Mouse (Mus musculus) hindbrain, embryonic 15.5 days (tissue): Measurements from ENCODE around the gene Itgb6. TPM values are rescaled to one million over a fixed set of nuclear protein-coding genes. Genes with fewer than 3 reads are reported as not detected.

Source experiments
- ATAC-seq: fragments of 200-750 bp; cut with Nextera tagmentation; 2 replicates; pipeline ENCODE4 v1.8.0; 2017; ENCODE audit warnings: low read depth, moderate number of reproducible peaks, moderate TSS enrichment; ENCODE audit not compliant: low FRiP score
- H3K27ac ChIP-seq: fragments of 300-500 bp; sonication (generic); replicated peaks from 2 replicates; pipeline ENCODE4 v1.5.1; 2015; ENCODE audit warnings: mild to moderate bottlenecking, inconsistent platforms
- H3K27me3 ChIP-seq: fragments of 300-500 bp; sonication (generic); 2 replicates; pipeline ENCODE4 v1.6.1; 2015; ENCODE audit warnings: control low read depth, inconsistent platforms
- H3K36me3 ChIP-seq: fragments of 300-500 bp; sonication (generic); 2 replicates; pipeline ENCODE4 v1.6.1; 2015; ENCODE audit warnings: control low read depth, inconsistent platforms
- H3K4me1 ChIP-seq: fragments of 300-500 bp; sonication (generic); replicated peaks from 2 replicates; pipeline ENCODE4 v1.6.1; 2015; ENCODE audit warnings: control low read depth, inconsistent platforms
- H3K4me2 ChIP-seq: fragments of 300-500 bp; sonication (generic); 2 replicates; pipeline ENCODE4 v1.6.1; 2015; ENCODE audit warnings: moderate library complexity, mild to moderate bottlenecking, inconsistent platforms
- H3K4me3 ChIP-seq: fragments of 300-500 bp; sonication (generic); 2 replicates; pipeline ENCODE4 v1.5.1; 2015; ENCODE audit warnings: mild to moderate bottlenecking, inconsistent platforms
- H3K9ac ChIP-seq: fragments of 300-500 bp; sonication (generic); 2 replicates; pipeline ENCODE4 v1.6.1; 2015; ENCODE audit warnings: inconsistent platforms
- H3K9me3 ChIP-seq: fragments of 300-500 bp; sonication (generic); 2 replicates; pipeline ENCODE4 v1.6.1; 2016; ENCODE audit warnings: control low read depth, inconsistent platforms
- WGBS: fragments of 180-500 bp; shearing (Covaris S2); methylation state at CpG from one replicate; pipeline ENCODE4 v1.1.7; 2015; 5-methylcytosine and 5-hydroxymethylcytosine counted together
- polyA plus RNA-seq: library from polyadenylated mRNA; unstranded; fragments of >200 nt; fragmentation: Nextera tagmentation; extraction: Ambion mirVana; gene quantifications from 2 replicates; pipeline ENCODE4 v1.2.1, GENCODE M21; 2015

Gene Itgb6
- polyA plus RNA-seq, 1 experiment from 2014 or later, result not detected

DNA sequence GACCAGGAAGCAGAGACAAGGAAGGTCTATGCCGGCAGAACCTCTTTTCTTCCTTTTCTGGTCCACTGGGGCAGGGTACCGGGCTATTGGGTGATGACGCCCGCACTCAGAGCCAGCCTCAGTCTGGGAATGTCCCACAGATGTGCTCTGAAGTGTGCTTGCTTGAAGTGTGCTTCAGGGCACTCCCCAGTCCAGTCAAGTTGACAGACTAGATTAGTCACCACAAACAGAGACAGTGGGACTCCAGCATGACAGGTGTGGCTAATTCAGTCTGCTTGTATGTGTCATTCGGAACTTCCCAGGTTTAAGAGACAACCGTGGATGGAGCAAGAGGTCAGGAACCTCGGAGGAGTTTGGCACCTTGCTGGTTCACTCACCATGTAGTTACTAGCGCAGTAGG is 27.9 kb downstream of the Itgb6 start:
- 83% methylated on average over 8 of the region's 8 CpGs for WGBS
- peaks cover 3% of the 10 kb centered on the region for H3K4me1 ChIP-seq
- no peaks in the 10 kb centered on the region for H3K9me3 ChIP-seq
- no peaks in the 10 kb centered on the region for H3K36me3 ChIP-seq
- H3K4me3 ChIP-seq, result no peak overlapping the region
- H3K4me2 ChIP-seq, result no peak overlapping the region
- no peak overlapping the region for H3K27ac ChIP-seq
- ATAC-seq, result no peak
- H3K27me3 ChIP-seq, result no peaks in the 10 kb centered on the region
- H3K9ac ChIP-seq, result no peak overlapping the region

DNA sequence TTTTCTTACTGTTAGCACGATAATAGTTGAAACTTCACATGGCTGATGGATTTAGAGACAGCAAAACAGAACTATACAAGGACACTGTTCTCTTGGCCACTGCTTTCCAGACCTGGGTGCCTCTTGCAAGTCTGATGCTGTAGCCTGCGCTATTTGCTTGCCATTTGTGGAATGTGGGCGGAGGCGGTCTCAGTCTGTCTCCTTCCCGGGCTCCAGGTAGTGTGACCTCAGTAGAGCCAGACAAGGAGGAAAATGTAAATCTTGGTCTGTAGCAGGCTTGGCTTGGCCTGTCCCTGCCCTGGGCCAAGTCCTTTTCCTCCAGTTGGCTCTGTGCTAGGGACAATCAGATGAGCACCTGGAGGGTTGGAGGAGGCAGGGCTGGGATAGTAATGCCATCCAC is 30.2 kb downstream of the Itgb6 start:
- Histone ChIP-seq H3K4me3 (no peak overlapping the region), H3K36me3 (no peaks in the 10 kb centered on the region), H3K4me1 (no peaks in the 10 kb centered on the region; the same call in 1 of the 2 replicates), H3K4me2 (no peak overlapping the region), H3K9me3 (no peaks in the 10 kb centered on the region), H3K27me3 (no peaks in the 10 kb centered on the region), H3K9ac (no peak overlapping the region), H3K27ac (no peak overlapping the region)
- ATAC-seq, result no peak
- WGBS, result 84% methylated on average over 5 of the region's 5 CpGs

DNA sequence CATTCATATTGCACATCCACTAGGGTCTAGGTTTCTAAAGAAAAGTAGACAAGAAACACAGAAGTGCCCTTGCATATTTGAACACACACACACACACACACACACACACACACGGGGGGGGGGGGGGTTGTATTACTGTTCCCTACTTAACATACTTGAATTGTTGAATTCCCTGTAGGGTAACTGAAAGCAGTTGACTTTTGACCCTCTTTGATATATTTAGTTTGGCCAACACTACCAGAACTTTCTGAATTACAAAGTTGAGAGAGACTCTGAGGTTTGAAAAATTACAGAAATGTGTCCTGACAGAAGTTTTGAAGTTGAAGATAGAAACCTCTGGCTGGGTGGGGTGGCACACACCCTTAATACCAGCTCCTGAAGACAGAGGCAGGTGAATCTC is 32.2 kb downstream of the Itgb6 start:
- Histone ChIP-seq H3K9ac (no peak overlapping the region), H3K4me1 (no peaks in the 10 kb centered on the region), H3K27me3 (no peaks in the 10 kb centered on the region), H3K27ac (no peak overlapping the region), H3K9me3 (no peaks in the 10 kb centered on the region), H3K36me3 (no peaks in the 10 kb centered on the region), H3K4me2 (no peak overlapping the region), H3K4me3 (no peak overlapping the region)
- no peak for ATAC-seq
- 50% methylated on average over 1 of the region's 1 CpGs for WGBS

DNA sequence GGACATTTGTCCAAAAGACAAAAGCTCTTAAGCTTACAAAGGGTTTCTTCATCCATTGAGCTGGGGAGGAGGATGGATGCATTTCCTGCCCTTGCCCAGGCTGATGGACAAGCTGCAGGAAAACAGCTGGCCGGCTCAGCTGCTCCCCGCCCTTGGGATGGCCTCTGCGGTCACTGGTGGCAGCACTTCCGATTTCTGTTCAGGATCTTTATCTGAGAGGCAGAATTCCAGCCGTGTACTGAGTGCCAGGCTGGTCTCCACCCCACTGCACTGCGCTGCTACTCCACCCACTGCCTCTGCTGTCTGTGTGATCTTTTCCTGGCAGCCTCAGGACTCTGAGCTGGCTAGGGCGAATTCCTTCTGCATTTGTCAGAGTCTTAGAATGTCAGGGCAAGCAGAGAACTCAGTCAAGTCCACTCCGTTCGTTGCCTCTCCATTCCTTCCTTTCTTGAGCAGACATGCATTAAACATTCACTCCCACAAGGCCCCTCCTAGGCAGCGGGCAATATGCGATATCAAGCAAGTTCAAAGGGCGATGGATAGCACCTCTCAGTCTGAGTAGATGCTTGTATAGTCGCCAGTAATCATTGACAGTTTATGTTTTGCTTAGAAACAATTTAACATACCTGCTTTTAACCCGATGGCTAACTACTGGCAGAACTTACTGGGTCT is 33.4 kb downstream of the Itgb6 start:
- Histone ChIP-seq H3K4me3 (no peak overlapping the region), H3K9me3 (no peaks in the 10 kb centered on the region), H3K4me2 (no peak overlapping the region), H3K27ac (no peak overlapping the region), H3K9ac (no peak overlapping the region), H3K27me3 (no peaks in the 10 kb centered on the region), H3K36me3 (no peaks in the 10 kb centered on the region), H3K4me1 (no peaks in the 10 kb centered on the region)
- WGBS, result 60% methylated on average over 14 of the region's 14 CpGs
- ATAC-seq, result no peak

DNA sequence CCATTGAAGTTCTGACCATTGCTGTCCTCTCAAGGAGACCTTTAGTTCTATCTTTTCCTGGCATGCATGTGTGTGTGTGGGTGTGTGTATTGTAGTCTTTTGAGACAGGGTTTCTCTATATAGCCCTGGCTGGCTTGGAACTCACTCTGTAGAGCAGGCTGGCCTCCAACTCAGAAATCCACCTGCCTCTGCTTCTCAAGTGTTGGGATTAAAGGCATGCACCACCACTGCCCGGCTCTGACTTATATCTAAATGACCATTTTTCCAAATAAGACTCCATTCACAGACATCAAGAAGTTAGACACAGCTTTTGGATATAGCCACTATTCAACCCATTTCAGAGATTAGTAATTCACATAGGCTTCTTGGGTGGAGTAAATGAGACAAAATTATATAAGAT is 34.3 kb downstream of the Itgb6 start:
- H3K4me3 ChIP-seq, result no peak overlapping the region
- no peak for ATAC-seq
- H3K4me2 ChIP-seq, result no peak overlapping the region
- H3K36me3 ChIP-seq, result no peaks in the 10 kb centered on the region
- no peaks in the 10 kb centered on the region for H3K9me3 ChIP-seq
- H3K27me3 ChIP-seq, result no peaks in the 10 kb centered on the region
- WGBS, result 91% methylated on average over 1 of the region's 1 CpGs
- no peak overlapping the region for H3K9ac ChIP-seq
- H3K27ac ChIP-seq, result no peak overlapping the region
- 0 out of 2 replicates have a peak, but pooled peaks cover 4% of the 10 kb centered on the region for H3K4me1 ChIP-seq

DNA sequence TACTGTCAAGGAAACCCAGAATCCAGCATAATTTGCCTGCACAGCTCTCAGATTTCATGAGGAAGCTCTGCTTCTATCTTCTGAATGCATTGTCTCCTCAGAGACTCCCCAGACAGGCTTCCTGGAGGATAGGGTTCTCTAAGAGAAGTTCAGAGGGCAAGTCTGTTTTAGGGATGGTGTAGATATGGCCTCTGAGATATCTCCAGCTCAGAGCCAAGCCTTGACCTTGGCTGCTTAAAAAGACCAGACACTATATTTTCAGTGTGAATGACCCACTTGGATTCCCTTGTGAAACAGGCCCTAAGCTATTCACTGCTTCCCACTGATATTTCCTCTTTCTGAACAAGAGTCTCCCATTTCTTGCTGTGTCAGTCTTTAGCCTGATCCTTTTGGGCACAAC is 36.5 kb downstream of the Itgb6 start:
- ATAC-seq, result no peak
- Histone ChIP-seq H3K4me2 (no peak overlapping the region), H3K27me3 (no peaks in the 10 kb centered on the region), H3K9ac (no peak overlapping the region), H3K27ac (no peak overlapping the region), H3K4me3 (no peak overlapping the region), H3K9me3 (no peaks in the 10 kb centered on the region), H3K36me3 (no peaks in the 10 kb centered on the region), H3K4me1 (0 out of 2 replicates have a peak, but pooled peaks cover 7% of the 10 kb centered on the region)

DNA sequence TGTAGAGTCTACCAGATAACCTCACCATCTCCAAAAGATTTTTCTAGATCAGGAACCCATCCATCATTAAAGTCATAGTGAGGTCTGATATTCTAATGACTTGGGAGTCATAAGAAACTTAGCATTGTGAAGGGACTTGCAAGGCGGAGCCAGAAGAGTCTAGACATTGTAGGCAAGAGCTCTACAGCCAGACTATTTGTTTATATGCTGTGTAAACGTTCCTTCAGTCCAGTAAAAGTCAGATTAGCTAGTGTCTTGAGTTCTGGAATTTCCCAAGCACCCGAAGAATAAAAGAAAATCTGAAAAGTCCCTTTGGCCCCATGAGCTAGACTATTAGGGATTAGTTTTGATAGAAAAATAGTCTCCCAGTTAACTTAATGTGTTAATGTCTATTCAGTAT is 38.3 kb downstream of the Itgb6 start:
- Histone ChIP-seq H3K36me3 (no peaks in the 10 kb centered on the region), H3K9me3 (no peaks in the 10 kb centered on the region), H3K4me2 (no peak overlapping the region), H3K4me1 (0 out of 2 replicates have a peak, but pooled peaks cover 7% of the 10 kb centered on the region), H3K9ac (no peak overlapping the region), H3K27ac (no peak overlapping the region), H3K27me3 (no peaks in the 10 kb centered on the region), H3K4me3 (no peak overlapping the region)
- WGBS, result 77% methylated on average over 3 of the region's 3 CpGs
- ATAC-seq, result no peak

DNA sequence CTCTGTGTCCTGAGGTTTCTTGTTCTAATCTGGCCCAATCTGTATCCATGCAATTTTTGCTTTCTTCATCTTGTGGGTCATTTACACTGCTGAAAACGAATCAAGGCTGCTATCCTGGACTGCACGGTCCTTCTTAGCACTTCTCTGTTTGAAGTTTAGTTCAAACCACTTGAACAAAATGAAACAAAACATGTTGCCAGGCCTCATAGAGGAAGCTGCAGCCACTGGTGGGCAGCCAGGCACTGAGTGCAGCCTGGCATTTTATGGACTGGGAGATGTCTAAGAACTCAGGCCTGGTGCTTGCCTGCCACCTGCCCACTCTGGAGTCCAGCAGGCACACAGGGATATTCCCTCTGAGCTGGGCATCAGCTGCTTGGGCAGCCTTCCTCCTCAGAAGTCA is 39.9 kb downstream of the Itgb6 start:
- Histone ChIP-seq H3K4me3 (no peak overlapping the region), H3K9ac (no peak overlapping the region), H3K36me3 (no peaks in the 10 kb centered on the region), H3K27me3 (no peaks in the 10 kb centered on the region), H3K4me1 (0 out of 2 replicates have a peak, but pooled peaks cover 7% of the 10 kb centered on the region), H3K9me3 (no peaks in the 10 kb centered on the region), H3K4me2 (no peak overlapping the region), H3K27ac (no peak overlapping the region)
- 85% methylated on average over 2 of the region's 2 CpGs for WGBS
- no peak for ATAC-seq

DNA sequence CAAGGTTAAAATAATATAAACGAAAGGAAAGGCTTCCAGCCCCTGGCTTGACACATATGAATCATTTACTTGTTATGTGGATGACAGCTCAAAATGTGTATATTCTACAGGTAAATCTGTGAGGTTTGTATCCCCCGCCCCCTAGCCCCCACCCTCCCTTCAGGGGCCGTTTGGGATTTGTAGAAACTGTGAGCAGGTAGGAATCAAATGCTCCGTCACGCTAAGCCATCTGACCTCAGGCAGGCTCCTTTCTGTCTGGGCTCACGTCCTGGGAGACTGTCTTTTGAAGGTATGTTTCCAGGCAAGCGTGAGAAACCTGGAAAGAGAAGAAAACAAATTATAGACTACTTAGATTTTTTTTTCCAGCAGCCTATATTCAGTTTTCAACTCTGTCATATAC is 48.0 kb downstream of the Itgb6 start:
- Histone ChIP-seq H3K27ac (no peak overlapping the region), H3K4me1 (0 out of 2 replicates have a peak, but pooled peaks cover 6% of the 10 kb centered on the region), H3K36me3 (no peaks in the 10 kb centered on the region), H3K9ac (no peak overlapping the region), H3K4me2 (no peak overlapping the region), H3K9me3 (no peaks in the 10 kb centered on the region), H3K27me3 (no peaks in the 10 kb centered on the region), H3K4me3 (no peak overlapping the region)
- ATAC-seq, result no peak
- 71% methylated on average over 7 of the region's 7 CpGs for WGBS

DNA sequence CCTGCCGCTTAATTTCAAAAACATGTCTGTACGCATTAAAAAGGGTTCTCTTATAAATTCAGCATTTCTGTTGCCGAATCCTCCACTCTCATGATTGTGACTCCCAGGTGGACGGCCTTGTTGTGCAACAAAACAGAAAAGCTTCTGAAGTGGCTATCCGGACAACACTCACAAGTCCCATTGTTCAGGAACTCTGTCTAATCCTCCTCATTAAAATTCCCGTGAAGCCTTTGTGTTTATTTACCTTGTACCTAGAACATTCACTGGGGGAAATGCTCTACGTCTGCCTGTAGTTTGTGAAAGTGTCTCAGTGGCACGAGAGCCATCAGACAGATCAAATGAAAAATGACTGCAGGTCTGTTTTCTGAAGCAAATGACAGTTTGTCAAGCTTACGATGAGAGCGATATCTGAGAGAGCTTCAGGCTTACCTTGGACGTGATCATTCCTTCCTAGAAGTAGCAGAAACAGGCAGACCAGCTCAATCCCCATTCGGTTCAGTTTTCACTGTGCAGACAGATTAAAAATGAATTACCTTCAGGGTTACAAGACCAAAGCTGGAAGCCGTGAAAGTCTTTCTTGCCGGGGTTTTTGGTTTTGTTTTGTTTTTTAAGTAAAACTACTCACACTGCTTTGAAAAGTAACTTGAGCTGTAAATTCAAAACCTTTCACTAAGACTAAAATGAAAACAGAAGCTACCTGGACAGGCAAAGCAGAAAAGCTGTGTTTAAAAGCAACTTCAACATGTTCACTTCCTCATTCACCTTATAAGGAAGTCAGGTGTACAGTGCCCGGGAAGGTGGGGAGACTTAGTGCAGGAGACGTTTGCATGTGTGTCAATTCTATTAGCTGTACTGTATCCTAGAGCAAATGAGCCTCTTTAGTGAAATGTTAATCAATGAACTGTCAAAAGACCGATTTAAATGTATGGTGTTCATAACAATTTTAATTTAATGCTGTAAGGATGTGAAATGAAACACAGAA is 49.2 kb downstream of the Itgb6 start:
- no peak overlapping the region for H3K4me3 ChIP-seq
- H3K36me3 ChIP-seq, result no peaks in the 10 kb centered on the region
- no peaks in the 10 kb centered on the region for H3K9me3 ChIP-seq
- H3K9ac ChIP-seq, result no peak overlapping the region
- WGBS, result 51% methylated on average over 17 of the region's 17 CpGs
- no peak overlapping the region for H3K27ac ChIP-seq
- no peak for ATAC-seq
- H3K4me1 ChIP-seq, result 0 out of 2 replicates have a peak, but pooled peaks cover 6% of the 10 kb centered on the region
- H3K4me2 ChIP-seq, result no peak overlapping the region
- H3K27me3 ChIP-seq, result no peaks in the 10 kb centered on the region

DNA sequence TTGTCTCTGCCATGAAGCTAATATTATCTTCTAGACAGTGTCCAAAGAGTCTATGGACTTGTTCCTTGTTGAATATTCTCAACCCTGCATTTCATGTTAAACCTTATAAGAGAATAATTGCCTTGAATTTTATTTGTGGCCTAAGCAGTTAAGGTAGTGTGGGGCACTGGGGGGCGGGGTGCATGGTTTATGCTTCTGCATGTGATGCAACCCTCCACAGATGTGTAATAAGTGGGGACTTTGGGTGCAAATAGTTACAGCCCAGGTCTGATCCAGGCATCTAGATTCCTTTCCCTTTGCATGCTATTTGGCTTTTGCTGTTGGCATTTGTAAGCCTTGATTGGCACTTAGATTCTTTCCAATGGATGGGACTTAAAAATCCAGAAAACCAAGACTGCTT is 51.2 kb downstream of the Itgb6 start:
- H3K36me3 ChIP-seq, result no peaks in the 10 kb centered on the region
- no peaks in the 10 kb centered on the region for H3K27me3 ChIP-seq
- no peak for ATAC-seq
- WGBS, result 89% methylated on average over 1 of the region's 1 CpGs
- no peak overlapping the region for H3K4me3 ChIP-seq
- H3K4me1 ChIP-seq, result 0 out of 2 replicates have a peak, but pooled peaks cover 6% of the 10 kb centered on the region
- no peaks in the 10 kb centered on the region for H3K9me3 ChIP-seq
- H3K4me2 ChIP-seq, result no peak overlapping the region
- H3K9ac ChIP-seq, result no peak overlapping the region
- H3K27ac ChIP-seq, result no peak overlapping the region

DNA sequence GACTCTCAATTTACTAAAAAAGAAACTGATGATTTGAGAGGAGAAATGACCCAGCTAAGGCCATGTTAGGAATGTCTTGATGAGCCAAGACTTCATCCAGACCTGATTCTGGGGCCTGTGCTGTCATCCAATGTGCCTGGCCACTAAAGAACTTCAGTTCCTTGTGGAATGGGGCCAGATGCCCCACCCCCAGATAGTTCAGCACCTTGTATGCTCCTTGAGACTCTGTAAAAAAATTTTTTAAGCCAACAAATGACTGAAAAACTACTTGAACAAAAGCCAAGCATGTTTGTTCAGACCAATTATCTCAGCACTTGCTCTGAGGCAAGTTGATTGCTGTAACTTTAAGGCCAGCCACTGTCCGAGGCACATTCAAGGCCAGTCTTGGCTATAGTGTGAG is 59.4 kb downstream of the Itgb6 start:
- H3K27me3 ChIP-seq, result no peaks in the 10 kb centered on the region
- no peak for ATAC-seq
- H3K9me3 ChIP-seq, result no peaks in the 10 kb centered on the region
- WGBS, result 70% methylated on average over 1 of the region's 1 CpGs
- H3K9ac ChIP-seq, result no peak overlapping the region
- no peaks in the 10 kb centered on the region for H3K36me3 ChIP-seq
- no peaks in the 10 kb centered on the region for H3K4me1 ChIP-seq
- no peak overlapping the region for H3K4me2 ChIP-seq
- H3K4me3 ChIP-seq, result no peak overlapping the region
- no peak overlapping the region for H3K27ac ChIP-seq
